Mouse (Mus musculus) adrenal gland, postnatal 10 days (tissue): Measurements from ENCODE around the gene Ipmk. TPM values are rescaled to one million over a fixed set of nuclear protein-coding genes. Genes with fewer than 3 reads are reported as not detected.

Source experiments
- DNase-seq: peaks from one replicate; pipeline ENCODE4 v3.0.0; 2021; ENCODE audit warnings: mixed read lengths
- total RNA-seq, 2 experiments: library from RNA; stranded (reverse); gene quantifications; 2 replicates each; pipeline ENCODE4 v1.2.3; 2021

Gene Ipmk
- total RNA-seq, 2 experiments from 2014 or later, result 17.5 to 20.5 TPM

DNA sequence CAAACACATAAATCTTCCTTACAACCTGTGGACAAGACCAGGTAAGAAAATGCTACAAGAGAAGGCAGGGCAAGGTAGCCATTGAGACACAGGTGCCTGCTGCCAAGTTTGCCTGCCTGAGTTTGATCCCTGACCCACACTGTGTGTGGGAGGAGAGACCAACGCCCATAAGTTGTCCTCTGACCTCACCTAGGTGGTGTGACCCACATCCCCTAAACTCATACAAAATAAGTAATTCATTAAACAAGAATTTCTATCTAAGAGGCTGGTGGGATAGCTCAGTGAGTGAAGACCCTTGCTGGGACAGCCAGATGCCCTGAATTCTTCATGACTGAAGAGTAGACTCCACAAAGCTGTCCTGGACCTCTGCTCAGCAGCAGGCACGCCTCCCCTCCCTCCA, 7.4 kb upstream of the Ipmk start:
- no peak for DNase-seq

DNA sequence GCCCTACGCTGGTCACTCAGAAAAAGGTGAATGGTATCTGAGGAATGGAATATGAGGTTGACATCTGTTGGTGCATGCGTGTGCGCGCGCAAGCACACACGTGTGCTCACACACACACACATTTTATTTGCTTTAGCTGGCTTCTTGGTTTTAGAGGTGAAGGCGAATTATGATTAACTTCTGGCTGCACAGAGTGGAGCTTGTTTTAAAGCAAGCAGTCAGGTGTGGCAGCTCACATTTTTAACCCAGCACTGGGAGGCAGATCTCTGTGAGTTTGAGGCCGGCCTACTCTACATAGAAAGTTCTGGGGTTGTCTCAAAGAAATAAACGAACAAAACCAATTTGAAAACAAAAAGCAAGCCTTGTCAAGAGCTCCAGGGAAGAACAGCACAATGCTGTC, 6.3 kb upstream of the Ipmk start:
- no peak for DNase-seq

DNA sequence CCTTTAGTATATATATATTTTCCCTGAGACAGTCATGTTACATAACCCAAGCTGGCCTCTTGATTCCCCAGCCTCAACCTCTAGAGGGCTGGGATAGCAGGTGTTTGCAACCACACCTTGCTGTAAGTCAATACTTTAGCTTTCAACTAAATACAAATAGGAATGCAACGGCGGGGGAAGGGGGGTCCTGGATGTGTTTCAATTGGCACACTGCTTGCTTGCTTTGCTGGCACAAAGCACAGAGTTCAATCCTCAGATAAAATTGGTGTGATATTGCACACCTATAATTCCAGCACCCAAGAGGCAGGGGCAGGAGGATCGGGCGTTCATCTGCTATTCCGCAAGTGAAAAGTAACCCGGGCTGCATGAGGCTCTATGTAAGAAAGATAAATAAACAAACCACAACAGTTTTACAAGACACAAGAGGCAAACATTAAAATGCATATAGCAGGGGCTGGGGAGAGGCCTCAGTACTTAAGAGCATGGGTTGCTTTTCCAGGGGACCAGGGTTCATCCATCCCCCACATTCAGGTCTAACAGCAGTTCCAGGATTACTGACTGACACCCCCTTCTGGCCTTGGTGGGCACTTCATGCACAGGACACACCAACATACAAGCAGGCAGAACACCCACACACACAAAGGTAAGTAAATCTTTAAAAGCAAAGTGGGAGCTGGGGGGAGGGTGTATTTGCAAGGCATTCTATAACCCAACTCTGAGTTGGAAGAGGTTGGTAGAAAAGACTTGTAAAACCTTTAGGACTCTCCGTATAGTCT, 5.3 kb upstream of the Ipmk start:
- DNase-seq, result no peak

DNA sequence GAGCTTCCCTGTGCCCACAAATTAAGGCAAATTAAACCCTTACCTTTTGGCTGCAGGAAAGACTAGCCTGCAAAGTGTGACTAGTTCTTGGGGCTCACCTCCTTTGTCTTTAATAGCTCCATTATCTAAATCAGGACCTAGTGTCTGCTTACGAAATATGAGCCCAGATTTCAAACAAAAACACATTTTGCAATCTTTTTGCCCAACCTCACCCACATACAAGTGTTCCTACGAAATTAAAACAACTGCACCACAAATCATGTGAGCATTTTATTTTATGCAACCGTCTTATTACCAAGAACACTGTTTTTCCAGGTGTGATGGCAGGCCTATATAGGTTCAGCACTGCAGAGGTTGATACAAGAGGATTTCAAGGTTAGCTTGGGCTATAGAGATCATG, 4.4 kb upstream of the Ipmk start:
- no peak for DNase-seq

DNA sequence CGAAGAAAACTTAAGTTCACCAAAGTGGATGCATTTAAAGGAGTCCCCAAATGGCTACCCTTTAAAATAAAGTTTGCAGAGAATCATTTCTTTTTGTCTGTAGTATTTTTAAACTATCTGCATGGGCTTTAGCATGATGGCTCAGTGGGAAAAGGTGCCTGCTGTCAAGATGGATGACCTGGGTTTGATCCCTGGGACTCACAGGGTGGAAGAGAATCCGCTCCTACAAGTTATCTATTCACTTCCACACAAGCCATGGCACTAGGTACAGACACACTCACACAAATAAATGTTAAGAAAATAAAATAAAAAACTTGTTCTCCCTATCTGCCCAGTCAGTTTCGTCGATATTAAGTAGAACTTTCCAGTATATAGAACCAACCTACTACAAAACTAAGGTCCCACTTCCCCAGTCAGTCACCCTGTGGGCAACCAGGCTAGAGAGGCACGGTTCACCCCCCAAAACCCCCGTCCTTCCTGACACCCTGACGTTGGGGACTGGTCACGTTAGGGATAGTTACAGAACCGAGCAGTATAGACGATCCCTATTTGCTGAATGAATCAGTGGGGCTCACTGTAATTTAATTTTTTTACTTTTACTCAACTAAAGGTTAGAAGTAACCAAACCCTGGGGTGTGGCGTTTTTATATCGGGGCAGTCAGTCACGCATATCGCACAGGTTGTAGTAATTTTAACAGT, 3.8 kb upstream of the Ipmk start:
- DNase-seq, result no peak

DNA sequence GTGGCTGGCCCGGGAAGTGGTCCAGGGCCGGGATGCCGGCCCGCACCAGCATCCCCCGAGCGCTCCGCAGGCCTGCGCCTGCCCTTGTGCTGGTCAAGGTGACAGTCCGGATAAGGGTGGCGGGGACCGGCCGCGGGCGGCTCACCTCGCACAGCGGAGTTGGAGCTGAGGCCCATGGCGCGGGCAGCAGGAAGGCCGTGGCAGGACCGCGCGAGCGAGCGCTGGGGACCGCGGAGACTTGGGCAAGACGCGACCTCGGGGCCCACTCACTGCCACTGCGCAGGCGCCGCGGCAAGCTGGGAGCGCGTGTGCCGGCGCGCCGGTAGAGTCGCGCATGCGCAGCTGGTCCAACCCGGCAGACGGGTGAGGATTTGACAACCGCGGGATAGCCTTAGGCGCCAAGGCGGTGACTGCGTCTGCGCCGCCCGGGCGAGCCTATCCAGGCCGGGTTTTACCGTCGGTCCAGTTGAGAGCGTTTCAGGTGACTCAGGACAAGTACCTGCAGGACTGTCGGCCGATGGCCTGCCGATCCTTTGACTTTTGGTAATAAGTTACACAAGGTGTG, 2.9 kb upstream of the Ipmk start, which contains the start of gene Cisd1:
Gene Cisd1 (minus strand): TSS at position 376 of the 565 bp plus-strand sequence.
- DNase-seq, result peak; percentile 94

DNA sequence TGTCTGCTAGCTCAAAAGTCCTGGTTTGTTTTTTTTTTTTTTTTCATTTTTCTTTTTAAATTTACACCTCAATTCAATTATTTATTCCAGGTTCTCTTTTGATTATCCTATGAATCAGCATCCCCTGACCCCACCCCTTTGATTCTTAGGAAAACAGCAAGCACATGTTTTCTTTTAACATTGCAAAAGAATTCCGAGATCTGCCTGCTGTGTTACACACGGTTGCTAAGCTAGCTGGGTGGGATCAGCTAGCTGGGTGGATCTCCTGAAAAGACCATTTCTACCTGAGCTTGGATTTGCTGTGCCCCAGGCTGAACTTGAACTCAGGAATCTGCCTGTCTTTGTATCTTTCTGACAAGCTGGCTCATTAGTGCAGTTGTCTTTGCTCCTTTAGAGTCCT, 1.5 kb upstream of the Ipmk start:
- no peak for DNase-seq

DNA sequence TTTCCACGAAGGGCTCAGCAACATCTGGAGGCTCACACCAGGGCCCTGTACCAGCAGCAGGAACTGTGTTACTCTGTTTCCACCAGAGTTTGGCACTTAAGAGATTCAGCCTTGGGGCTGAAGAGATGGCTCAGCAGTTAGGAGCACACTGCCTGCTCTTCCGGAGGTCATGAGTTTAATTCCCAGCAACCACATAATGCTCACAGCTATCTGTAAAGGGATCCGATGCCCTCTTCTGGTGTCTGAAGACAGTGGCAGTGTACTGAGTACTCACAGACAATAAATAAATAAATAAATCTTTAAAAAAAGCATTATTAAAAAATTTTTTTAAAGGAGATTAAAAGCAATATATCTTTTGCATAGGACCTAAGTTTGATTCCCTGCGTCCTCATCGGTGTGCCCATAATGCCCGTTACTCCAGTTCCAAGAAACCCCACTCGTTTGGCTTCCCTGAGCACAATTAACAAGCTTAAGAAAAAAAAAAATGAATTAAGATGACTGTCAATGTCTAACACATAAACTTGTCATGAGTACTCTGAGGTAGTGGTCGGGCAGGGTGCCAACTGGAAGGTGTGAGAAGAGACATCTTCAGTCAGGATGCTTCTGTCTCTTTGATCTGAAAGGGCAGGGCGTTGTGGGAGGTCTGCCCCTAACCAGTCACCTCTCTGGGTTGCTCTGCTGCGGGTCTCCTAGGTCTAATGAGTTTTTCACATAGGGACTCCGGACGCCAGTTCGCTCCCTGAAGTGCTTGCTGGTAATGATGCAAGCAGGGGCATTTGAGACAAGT, 648 bp upstream of the Ipmk start:
- no peak for DNase-seq

DNA sequence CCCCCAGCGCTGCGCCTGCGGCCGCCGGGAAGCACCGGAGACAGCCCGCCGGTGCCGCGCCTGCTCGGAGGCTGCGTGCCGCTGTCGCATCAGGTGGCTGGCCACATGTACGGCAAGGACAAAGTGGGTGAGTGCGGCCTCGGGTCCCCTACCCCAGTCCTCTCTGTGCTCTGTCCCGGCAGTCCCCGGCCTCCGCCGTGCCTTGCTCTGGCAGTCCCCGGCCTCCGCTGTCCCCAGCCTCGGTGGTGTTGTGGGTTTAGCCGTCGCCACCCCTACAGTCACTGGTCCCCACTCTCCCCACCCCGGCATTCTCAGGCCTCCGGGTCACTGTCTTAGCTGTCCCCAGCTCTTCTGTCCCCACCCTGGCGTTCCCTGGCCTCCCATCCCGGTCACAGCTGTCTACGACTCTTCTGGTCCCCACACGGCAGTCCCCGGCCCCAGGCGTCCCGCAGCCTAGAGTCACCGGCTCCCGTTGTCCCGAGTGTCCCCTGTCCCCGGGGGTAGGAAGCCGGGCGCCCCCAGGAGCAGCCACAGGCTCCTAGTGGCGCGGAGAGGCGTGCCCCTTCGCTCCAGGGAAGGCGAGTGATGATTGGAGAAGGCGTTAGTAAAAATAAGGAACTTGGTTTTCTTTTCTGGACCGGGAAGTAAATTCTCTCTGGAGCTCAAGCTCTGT, 537 bp downstream of the Ipmk start:
- peak; percentile 60 for DNase-seq

DNA sequence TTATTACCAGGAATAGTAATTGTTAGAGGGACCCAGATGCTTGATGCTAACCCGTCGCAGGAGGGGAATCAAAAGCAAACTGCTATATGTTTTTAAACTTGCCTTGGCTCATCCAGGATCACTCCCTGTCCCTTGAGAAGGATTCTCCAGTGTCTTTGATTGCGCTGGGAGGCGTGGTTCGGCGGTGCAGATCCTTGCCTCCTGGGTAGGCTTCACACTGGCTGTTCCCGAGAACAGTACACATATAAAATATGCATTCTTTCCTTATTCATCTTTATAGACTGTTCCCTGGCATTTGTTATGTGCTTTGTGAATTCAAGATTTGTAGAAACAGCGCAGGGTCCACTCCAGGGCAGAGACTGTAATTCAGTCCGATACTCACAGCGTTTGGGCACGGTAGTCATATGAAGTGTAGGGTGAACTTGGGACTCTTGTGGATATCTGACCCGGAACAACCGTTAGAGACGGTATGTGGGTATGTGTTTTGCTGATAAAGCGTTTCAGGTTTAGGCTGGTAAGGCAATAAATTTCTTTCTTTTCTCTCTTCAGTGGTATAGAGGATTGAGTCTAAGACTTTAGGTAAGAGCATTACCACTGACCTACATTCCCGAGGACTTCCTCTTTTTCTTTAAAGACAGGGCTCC, 1.2 kb downstream of the Ipmk start:
- DNase-seq, result peak; percentile 35

DNA sequence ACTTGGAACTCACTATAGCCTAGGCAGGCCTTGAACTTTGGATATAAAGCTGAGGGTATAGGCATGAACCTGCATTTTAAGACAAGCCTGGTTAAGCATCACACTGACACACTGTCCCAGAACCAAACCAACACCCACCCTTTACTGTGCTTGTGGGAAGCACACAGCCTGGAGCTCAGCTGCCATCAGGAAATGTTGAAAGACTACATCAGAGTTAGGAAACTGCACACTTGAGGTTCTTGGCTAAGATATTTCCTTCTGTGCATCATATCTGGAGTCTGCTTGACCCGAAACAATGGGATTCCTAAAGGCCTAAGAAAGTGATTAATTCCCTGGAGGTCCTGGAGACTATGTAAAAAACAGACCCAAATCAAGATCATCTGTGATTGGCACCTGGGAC, 1.7 kb downstream of the Ipmk start:
- no peak for DNase-seq

DNA sequence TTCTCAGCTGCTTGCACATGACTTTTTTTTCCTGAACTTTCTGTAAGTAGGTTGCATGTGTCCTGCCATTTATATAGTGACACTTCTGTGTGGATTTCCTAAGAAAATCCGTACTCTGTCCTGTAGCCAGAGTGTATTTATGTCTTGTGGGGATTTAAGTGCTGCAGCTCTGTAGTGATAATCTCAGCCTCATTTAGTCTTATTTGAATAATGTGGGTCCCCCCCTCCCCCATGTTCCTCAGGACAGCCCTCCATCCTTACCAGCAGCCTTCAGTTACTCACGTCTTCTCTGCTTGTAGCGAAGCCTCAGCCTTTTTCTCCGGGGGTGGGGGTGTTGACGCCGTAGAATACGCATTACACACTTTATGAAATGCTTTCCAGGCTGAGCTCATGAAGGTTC, 3.7 kb downstream of the Ipmk start:
- no peak for DNase-seq

DNA sequence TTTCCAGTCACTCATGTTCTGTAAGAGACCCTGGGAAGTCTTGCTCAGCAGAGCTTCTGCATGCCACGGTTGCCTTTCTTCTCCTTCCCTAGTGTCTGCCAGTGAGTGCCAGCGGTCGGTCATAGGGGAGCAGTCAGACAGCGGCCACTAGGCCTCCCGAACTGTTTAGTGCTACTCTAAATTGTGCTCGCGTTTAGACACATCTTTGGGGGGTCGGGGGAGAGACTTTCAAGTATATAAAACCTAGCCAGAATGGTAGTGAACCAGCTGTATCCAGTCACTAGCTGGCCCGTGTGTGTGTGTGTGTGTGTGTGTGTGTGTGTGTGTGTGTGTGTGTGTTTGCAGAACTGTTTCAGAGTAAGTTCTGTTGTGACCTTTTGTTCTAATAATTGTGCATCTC, 6.3 kb downstream of the Ipmk start:
- DNase-seq, result no peak

DNA sequence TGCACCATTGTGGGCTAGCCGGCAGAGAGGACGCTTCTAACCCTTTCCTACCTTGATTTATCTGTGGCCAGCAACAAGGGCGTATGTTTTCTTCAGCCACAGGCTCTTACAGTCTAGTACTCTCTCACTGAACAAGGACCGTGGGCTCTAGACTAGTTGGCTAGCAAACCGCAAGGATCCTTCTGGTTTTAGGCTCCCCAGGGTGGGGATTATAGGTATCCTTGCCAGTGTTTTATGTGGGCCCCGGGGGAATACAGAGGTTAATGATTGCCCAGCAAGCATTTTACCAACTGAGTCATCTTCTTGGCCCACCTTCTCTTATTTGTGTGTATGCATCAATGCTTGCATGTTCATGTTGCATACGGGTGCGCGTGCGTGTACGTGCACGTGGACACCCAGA, 7.4 kb downstream of the Ipmk start:
- no peak for DNase-seq

DNA sequence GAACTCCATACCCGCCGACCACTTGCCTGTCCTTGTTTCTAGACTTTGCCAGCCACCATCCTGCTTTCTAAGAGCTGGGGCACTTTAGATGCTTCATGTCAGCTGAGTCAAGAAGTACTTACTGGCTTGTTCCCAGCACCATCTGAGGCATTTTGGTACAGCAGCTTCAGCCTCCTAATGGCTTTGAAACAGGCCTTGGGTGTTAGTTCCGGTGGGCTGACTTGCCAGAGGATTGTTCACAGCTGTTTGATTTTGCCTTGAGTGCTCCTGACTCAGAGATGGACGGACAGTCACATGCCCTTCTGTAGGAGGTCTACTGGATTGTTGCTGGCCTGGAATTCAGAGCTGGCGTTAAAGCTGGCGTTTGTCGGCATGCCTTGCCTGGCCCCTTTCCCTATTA, 13.5 kb downstream of the Ipmk start:
- DNase-seq, result no peak

DNA sequence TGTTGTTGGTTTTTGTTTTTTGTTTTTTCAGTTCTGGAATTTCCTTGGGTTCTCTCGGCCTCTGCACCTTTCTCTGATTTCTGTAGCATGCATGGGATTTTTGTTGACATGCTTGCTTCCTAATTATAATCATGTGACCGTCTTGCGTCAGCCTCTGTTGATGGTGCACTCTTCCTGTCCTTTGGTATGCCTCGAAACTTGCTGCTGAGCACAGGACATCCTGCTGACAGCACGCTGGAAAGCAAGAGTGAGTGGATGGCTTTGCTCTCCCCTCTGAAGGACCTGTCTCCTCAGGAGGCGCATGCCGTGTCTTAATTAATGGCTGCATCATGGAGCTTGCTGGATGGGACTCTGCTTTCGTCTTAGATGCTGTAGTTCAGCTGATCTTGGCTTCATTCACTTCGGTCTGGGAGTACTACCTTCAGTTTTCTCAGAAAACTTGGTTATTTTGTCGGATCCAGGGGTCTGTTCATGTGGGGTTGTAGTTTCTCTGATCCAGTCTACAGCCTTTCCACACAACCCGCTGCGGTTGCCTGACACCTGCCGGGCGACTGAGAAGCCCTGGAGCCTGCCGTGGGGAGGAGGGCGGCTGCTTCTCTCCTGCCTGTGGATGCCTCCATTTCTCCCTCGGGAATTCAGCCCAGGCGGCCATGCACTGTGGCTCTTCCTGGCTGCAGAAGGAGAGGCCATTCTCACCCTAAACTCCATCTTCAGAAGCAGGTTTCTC, 14.4 kb downstream of the Ipmk start:
- DNase-seq, result no peak

DNA sequence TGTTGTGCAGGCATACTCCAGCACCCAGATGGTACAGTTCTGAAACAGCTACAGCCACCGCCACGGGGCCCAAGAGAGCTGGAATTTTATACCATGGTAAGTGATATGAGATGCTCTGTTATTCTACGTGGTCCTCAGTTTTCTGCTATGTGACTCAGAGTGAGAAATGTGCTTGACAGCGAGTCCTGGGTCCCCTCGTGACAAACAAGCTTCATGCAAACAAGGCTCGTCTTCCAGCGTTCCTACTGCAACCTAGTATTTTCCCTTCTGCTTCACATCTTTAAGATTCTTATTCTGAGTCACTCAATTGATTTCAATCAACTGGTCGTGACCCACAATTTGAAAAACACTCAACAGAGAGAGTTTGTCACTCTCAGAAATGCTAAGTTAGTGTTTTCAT, 15.9 kb downstream of the Ipmk start:
- DNase-seq, result no peak

DNA sequence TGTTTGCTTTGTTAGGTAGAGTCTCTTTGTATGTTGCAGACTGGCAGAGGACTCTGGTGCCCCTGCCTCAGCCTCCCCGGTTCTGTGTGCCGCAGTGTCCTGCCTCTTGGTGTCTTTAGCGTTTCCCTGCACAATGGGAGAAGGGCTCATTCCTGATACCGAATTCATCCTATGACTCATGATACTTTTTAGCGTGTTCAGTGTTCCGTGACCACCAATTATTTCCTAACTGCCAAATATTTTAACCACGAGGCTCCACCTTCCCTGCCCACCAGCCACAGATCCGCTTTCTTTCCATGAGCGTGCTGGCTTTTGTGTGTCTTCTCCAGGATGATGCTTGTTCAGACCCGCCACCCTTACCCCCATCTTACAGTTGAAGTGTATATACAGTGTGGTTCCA, 16.3 kb downstream of the Ipmk start:
- DNase-seq, result no peak

DNA sequence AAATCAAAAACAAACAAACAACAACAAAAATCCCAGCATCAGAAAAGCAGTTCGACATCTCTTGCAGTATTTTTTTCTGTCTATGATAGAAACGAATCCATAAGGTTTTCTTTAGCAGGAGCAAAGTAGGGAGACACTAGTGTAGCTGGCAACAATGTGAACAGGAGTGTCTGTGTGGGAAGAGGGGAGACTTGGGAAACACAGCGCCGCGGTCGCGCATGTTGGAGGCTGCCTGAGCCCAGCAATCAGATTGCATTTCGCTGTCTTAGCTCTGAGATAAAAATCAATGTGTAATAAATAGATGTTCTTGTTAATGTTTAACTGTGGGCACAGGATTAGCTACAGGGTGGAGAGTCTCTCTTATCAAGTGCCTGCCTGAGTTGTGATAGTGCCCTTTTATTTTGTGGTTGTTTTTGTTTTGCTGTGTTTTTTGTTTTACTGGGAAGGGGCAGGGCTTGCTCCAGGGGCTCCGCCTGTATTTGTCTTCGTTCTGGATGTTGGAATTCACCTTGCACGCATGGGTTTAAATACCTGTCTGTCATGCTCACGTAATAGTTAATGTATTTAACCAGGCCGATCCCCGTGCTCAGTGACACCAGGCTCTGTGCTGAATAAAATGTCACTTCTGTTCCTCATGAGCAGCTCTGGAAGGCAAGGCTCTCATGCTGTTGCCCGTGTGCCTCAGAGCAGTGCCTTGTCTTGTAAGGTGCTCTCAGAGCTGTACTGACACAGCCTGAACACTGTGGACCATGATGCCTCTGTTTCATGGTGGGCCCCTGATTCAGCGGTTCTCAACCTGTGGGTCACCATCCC, 20.8 kb downstream of the Ipmk start:
- no peak for DNase-seq

DNA sequence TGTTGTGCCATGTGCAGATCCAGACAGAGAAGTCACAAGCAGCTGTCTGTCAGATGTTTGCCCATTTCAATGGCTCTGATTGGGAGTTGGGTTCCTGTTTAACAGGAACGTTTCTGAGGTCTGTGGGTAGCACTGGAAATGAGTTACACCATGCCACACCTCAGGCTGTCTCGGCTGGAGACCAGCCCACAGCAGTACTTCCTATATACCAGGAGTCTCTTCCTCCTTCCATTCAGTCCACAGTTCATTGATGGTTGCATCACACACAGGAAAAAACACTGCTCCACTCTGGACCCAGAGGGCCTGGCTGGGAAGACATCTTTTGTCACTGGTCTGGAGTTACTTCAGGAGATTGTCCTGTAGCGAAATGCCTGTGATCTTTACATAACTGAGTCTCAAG, 21.9 kb downstream of the Ipmk start:
- no peak for DNase-seq
